Mouse (Mus musculus): ENCODE measurements around the gene Phospho1. TPM values are rescaled to one million over a fixed set of nuclear protein-coding genes. Genes with fewer than 3 reads are reported as not detected.
A peak's percentile ranks its signal among the peaks of the same experiment; 100 is the strongest.

Gene Phospho1
- polyA plus RNA-seq, 2 experiments: 5.7 to 22.0 TPM

DNA sequence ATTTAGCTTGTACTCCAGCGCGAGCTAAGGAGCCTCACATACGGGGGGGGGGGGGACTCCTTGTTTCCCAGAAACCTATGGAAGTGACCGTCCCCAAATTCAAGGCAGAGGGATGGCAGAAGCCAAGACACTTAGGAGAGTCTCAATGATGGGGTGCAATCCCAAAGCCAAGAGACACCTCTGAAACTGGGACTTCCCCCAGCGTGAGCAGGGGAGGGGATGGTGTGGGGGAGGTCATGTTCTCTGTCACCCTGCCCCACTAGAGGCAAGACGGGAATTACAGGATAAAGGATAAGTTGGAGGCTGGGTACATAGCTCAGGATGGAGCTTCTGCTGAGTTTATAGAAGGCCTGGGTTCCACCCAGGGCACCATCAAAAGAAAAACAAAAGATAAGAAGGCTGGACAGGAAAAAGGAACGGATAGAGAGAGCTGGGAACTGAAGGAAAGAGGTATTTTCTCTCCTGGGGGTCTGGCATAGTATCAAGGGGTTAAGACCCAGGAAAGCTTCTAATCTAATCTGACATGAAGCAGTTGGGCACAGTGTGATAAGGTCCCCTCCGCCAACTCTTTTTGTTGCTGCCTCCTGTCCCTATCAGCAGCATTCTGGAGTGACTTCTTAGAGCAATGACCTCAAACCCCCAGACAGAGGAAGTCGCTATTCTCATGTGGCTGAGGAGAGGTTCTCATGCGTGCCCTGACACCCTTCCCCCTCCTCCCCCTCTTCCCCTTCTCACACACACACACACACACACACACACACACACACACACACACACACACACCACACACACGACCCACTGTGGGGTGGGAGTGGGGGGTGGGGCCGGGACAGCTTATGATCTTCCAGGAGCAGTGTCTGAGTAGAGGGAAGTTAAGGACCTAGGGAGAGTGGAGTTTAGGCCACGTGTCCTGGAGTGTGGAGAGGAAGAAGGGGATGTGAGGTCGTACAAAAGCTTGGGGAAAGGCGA, 10.7 kb downstream of the Phospho1 start:
- peak overlapping the region; percentile 34 for H3K4me2 ChIP-seq (ENCODE audit: low read depth)
- H3K4me3 ChIP-seq (ENCODE audit: insufficient read depth in 1 of 2, low read depth in 2 of 2, low read length in 2 of 2): no peak overlapping the region
- no peaks in the 10 kb centered on the region for H3K36me3 ChIP-seq (replicated peaks; ENCODE audit: control insufficient read depth, insufficient read depth, low read depth)
- ATAC-seq (ENCODE audit: insufficient read depth): peak; percentile 78
- TF ChIP-seq CTCF (IDR thresholded peaks at IDR 0.05; ENCODE audit: low read depth): no peak
- TF ChIP-seq EP300 (IDR thresholded peaks at IDR 0.05; ENCODE audit: low read depth): peak; percentile 79
- H3K9me3 ChIP-seq (ENCODE audit: control insufficient read depth, low read length): no peaks in the 10 kb centered on the region
- H3K27me3 ChIP-seq (ENCODE audit: control insufficient read depth, insufficient read depth, low read length): peaks cover 39% of the 10 kb centered on the region
- peak overlapping the region; percentile 24 for H3K27ac ChIP-seq
- peak overlapping the region; percentile 15 for H3K9ac ChIP-seq (replicated peaks)
- 3% methylated on average over 15 of the region's 15 CpGs for WGBS (ENCODE audit: insufficient replicate concordance)
- H3K4me1 ChIP-seq (replicated peaks; ENCODE audit: control insufficient read depth in 2 of 2, insufficient read depth in 2 of 2, low read length in 1 of 2): peaks cover 15 to 31% of the 10 kb centered on the region in 2 experiments
- peak in 2 of 3 experiments; percentile 55 to 58 for DNase-seq (ENCODE audit: low read depth in 3 of 3, low spot score in 3 of 3)

GRCm38 (mm10) chr11:95835832-95836231, 11.5 kb downstream of the Phospho1 start:
- Histone ChIP-seq H3K4me1 (replicated peaks; ENCODE audit: control insufficient read depth in 2 of 2, insufficient read depth in 2 of 2, low read length in 1 of 2) (peaks cover 15 to 31% of the 10 kb centered on the region in 2 experiments), H3K4me2 (ENCODE audit: low read depth) (peak overlapping the region; percentile 34; the same call in 1 of the 2 replicates), H3K9me3 (ENCODE audit: control insufficient read depth, low read length) (no peaks in the 10 kb centered on the region), H3K9ac (replicated peaks) (peak overlapping the region; percentile 15; the same call in 1 of the 2 replicates), H3K27ac (no peak overlapping the region), H3K27me3 (ENCODE audit: control insufficient read depth, insufficient read depth, low read length) (peaks cover 31% of the 10 kb centered on the region), H3K4me3 (ENCODE audit: insufficient read depth in 1 of 2, low read depth in 2 of 2, low read length in 2 of 2) (no peak overlapping the region), H3K36me3 (replicated peaks; ENCODE audit: control insufficient read depth, insufficient read depth, low read depth) (no peaks in the 10 kb centered on the region)
- TF ChIP-seq EP300 (IDR thresholded peaks at IDR 0.05; ENCODE audit: low read depth): no peak
- WGBS (ENCODE audit: insufficient replicate concordance): 15% methylated on average over 6 of the region's 6 CpGs
- ATAC-seq (ENCODE audit: insufficient read depth) (no peak), DNase-seq (ENCODE audit: low read depth in 3 of 3, low spot score in 3 of 3) (no peak)

- TF ChIP-seq CTCF (IDR thresholded peaks at IDR 0.05; ENCODE audit: low read depth) (no peak), EP300 (IDR thresholded peaks at IDR 0.05; ENCODE audit: low read depth) (no peak)
- Histone ChIP-seq H3K36me3 (replicated peaks; ENCODE audit: control insufficient read depth, insufficient read depth, low read depth) (no peaks in the 10 kb centered on the region), H3K4me1 (replicated peaks; ENCODE audit: control insufficient read depth in 2 of 2, insufficient read depth in 2 of 2, low read length in 1 of 2) (peaks cover 15 to 28% of the 10 kb centered on the region in 2 experiments), H3K4me2 (ENCODE audit: low read depth) (no peak overlapping the region), H3K27me3 (ENCODE audit: control insufficient read depth, insufficient read depth, low read length) (peaks cover 25% of the 10 kb centered on the region), H3K4me3 (ENCODE audit: insufficient read depth in 1 of 2, low read depth in 2 of 2, low read length in 2 of 2) (no peak overlapping the region), H3K9ac (replicated peaks) (no peak overlapping the region), H3K27ac (no peak overlapping the region), H3K9me3 (ENCODE audit: control insufficient read depth, low read length) (no peaks in the 10 kb centered on the region)
- WGBS (ENCODE audit: insufficient replicate concordance): 69% methylated on average over 6 of the region's 6 CpGs
- DNase-seq (ENCODE audit: low read depth in 3 of 3, low spot score in 3 of 3) (no peak), ATAC-seq (ENCODE audit: insufficient read depth) (no peak)
Measured at GRCm38 (mm10) chr11:95836433-95836832, 12.1 kb downstream of the Phospho1 start.

- no peak within 1 kb of the TSS for H3K9ac ChIP-seq (replicated peaks)
- TF ChIP-seq CTCF (IDR thresholded peaks at IDR 0.05; ENCODE audit: low read depth): no peak
- TF ChIP-seq EP300 (IDR thresholded peaks at IDR 0.05; ENCODE audit: low read depth): no peak
- peaks cover 15 to 31% of the 10 kb centered on the region in 2 experiments for H3K4me1 ChIP-seq (replicated peaks; ENCODE audit: control insufficient read depth in 2 of 2, insufficient read depth in 2 of 2, low read length in 1 of 2)
- H3K9me3 ChIP-seq (ENCODE audit: control insufficient read depth, low read length): no peaks in the 10 kb centered on the region
- 82% methylated on average over 10 of the region's 10 CpGs for WGBS (ENCODE audit: insufficient replicate concordance)
- H3K4me2 ChIP-seq (ENCODE audit: low read depth): no peak within 1 kb of the TSS
- no peak within 1 kb of the TSS for H3K4me3 ChIP-seq (ENCODE audit: insufficient read depth in 1 of 2, low read depth in 2 of 2, low read length in 2 of 2)
- DNase-seq (ENCODE audit: low read depth in 3 of 3, low spot score in 3 of 3) (no peak), ATAC-seq (ENCODE audit: insufficient read depth) (no peak)
- H3K36me3 ChIP-seq (replicated peaks; ENCODE audit: control insufficient read depth, insufficient read depth, low read depth): no peaks in the 10 kb centered on the region
- H3K27ac ChIP-seq: no peak within 1 kb of the TSS
- peaks cover 18% of the 10 kb centered on the region for H3K27me3 ChIP-seq (ENCODE audit: control insufficient read depth, insufficient read depth, low read length)
Measured at GRCm38 (mm10) chr11:95837059-95837458, 12.8 kb downstream of the Phospho1 start, which contains the start of gene Gngt2. Gngt2 (plus strand) TSS chr11:95837216.

- no peak overlapping the region for H3K9ac ChIP-seq (replicated peaks)
- peaks cover 3% of the 10 kb centered on the region for H3K27me3 ChIP-seq (ENCODE audit: control insufficient read depth, insufficient read depth, low read length)
- no peak for TF ChIP-seq CTCF (IDR thresholded peaks at IDR 0.05; ENCODE audit: low read depth)
- no peak overlapping the region for H3K4me2 ChIP-seq (ENCODE audit: low read depth)
- H3K9me3 ChIP-seq (ENCODE audit: control insufficient read depth, low read length): no peaks in the 10 kb centered on the region
- H3K4me1 ChIP-seq (replicated peaks; ENCODE audit: control insufficient read depth in 2 of 2, insufficient read depth in 2 of 2, low read length in 1 of 2): peaks cover 19 to 45% of the 10 kb centered on the region in 2 experiments
- H3K36me3 ChIP-seq (replicated peaks; ENCODE audit: control insufficient read depth, insufficient read depth, low read depth): no peaks in the 10 kb centered on the region
- no peak overlapping the region for H3K4me3 ChIP-seq (ENCODE audit: insufficient read depth in 1 of 2, low read depth in 2 of 2, low read length in 2 of 2)
- ATAC-seq (ENCODE audit: insufficient read depth) (no peak), DNase-seq (ENCODE audit: low read depth in 3 of 3, low spot score in 3 of 3) (no peak)
- H3K27ac ChIP-seq: no peak overlapping the region
- WGBS (ENCODE audit: insufficient replicate concordance): 49% methylated on average over 4 of the region's 4 CpGs
Measured at GRCm38 (mm10) chr11:95838598-95838997, 14.3 kb downstream of the Phospho1 start.

Measured in liver, embryonic 14.5 days (tissue).